Mouse (Mus musculus) small intestine, adult 2 months (tissue): ENCODE results near the gene Rpl19.

ENCODE experiments used
- CTCF ChIP-seq: fragments of 200-500 bp; IDR thresholded peaks from 2 replicates; pipeline ENCODE4 v1.5.1; 2012; ENCODE audit warnings: low read depth, mild to moderate bottlenecking, control low read depth, inconsistent platforms, low read length, moderate library complexity, mixed read lengths; ENCODE audit not compliant: insufficient replicate concordance, insufficient read length; ENCODE audit errors: extremely low read depth
- POLR2A ChIP-seq: fragments of 200-500 bp; IDR thresholded peaks from 2 replicates; pipeline ENCODE4 v1.6.1; 2012; ENCODE audit warnings: low read depth, mild to moderate bottlenecking, control low read depth, inconsistent platforms, low read length, moderate library complexity

DNA sequence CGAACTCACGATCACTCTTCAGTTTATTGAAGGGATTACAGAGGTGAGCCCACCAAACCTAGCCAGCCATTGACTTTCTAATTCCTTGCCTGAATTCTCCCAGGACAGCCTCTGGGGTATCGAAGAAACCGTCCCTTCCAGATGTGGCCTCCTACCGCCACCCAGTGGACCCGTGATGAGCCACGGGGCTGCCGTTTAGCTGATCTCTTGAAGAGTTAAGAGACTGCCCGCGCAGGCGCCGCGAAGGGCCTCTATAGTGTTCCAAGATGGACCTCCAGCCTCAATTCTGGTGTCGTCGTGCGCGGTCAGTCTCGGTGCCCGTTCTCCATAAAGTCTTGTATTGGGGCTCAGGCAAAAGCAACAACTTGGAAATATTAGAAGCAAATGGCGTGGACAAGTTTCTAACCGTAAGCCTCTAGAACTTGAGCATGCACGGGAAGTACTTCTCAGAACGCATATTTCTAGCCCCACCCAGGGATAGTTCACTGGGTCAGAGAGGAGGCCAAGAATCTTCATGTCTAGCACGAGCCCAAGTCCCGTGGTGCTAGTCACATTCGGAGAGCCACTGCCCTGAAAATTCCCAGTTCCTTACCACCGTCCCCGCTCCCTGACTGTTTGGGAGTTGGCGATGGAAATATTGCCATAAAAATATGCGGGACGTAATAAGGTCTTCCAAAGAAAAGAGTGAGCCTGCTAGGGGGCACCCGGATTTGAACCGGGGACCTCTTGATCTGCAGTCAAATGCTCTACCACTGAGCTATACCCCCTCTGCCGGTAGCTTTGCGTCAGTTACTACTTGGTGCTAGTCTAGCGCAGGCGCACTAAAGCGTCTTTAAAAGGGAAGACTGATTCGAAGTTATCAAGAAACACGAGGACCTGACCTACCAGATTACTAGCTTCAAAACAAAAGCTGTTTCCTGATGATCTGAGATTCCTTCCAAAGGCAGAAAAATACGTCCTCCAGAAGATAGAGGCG is 38.7 kb upstream of the Rpl19 start:
- peak; percentile 77 for TF ChIP-seq CTCF
- TF ChIP-seq POLR2A = peak; percentile 39; the same call in 1 of the 2 replicates
